Comparison of ENCODE assay signal across 38 mouse cellular contexts in the genomic region with DNA sequence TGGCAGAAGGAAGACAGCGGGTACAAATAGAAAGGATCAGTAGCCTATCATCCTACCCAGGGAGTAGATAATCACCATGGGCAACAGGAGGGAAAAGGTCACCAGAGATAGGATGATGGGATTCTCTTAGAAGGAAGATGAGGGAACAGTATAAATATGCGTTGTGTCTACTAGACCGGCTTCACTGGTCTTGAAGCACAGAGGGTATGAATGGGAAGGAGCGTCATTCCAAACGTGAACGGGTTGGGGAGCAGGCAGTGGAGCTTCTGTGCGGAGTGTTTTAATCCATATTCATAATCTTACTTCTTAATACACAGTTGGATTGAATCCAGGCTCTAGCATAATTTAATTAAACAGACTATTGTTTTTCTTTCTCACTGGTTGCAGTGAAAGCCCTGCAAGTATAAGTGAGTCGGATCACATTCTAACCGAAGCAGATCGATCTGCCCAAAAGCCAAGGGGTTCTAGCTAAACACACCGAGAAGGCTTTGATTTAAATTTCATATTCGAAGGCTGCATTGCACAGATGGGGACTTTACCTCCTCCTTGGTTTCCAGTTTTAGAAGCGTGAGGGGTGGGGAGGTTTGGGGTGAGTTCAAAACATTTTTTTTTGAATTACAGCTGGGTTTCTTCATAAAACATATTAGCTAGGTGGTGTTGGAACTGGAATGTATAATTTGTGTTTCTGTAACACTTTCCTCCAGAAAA. TPM values are rescaled to one million over a fixed set of nuclear protein-coding genes. Genes with fewer than 3 reads are reported as not detected.
DNase-seq lines count a peak whose midpoint lies in the region; ATAC-seq and TF ChIP-seq lines count a peak whose summit lies in the region.
"Had no signal": no experiment of that assay in that cellular context is flagged by ENCODE, and none has a peak within 500 bp of the region (broad histone marks: within the 10 kb centered on the region; RNA-seq: fewer than 3 reads in every experiment).

No protein-coding gene starts in this region.

- H3K4me3 ChIP-seq in midbrain, embryonic 13.5 days (replicated peaks): no peak overlapping the region
- H3K4me3 ChIP-seq in midbrain, postnatal 0 days (ENCODE audit: low read depth, low read length): no peak overlapping the region
- no peak overlapping the region for H3K4me3 ChIP-seq in forebrain, postnatal 0 days (ENCODE audit: low read depth, low read length)
- H3K4me3 ChIP-seq in intestine, embryonic 16.5 days (ENCODE audit: low read length): no peak overlapping the region
- H3K4me3 ChIP-seq: embryonic facial prominence, embryonic 12.5 days; heart, embryonic 10.5 days; heart, embryonic 15.5 days; hindbrain, embryonic 15.5 days; intestine, embryonic 15.5 days; limb, embryonic 13.5 days; lung, embryonic 15.5 days; midbrain, embryonic 12.5 days; myocyte; neural tube, embryonic 12.5 days had no signal

- H3K4me1 ChIP-seq in midbrain, embryonic 13.5 days (replicated peaks): 0 out of 2 replicates have a peak, but pooled peaks cover 4% of the 10 kb centered on the region
- H3K4me1 ChIP-seq in midbrain, postnatal 0 days (ENCODE audit: insufficient read depth, low read length): no peaks in the 10 kb centered on the region
- H3K4me1 ChIP-seq in forebrain, postnatal 0 days (ENCODE audit: insufficient read depth): no peaks in the 10 kb centered on the region; the same call in 1 of the 2 replicates
- H3K4me1 ChIP-seq in intestine, embryonic 16.5 days (ENCODE audit: control insufficient read depth, insufficient read depth, low read length): no peaks in the 10 kb centered on the region
- H3K4me1 ChIP-seq: heart, embryonic 10.5 days; heart, embryonic 15.5 days; hindbrain, embryonic 15.5 days; intestine, embryonic 15.5 days; limb, embryonic 13.5 days; lung, embryonic 15.5 days; midbrain, embryonic 12.5 days; neural tube, embryonic 12.5 days had no signal

- peak; percentile 85 for ATAC-seq in frontal cortex, adult (ENCODE audit: low TSS enrichment)
- ATAC-seq in midbrain, embryonic 13.5 days: peak; percentile 76
- ATAC-seq in midbrain, postnatal 0 days (ENCODE audit: low FRiP score): no peak
- ATAC-seq in forebrain, postnatal 0 days: peak; percentile 66
- no peak for ATAC-seq in intestine, embryonic 16.5 days
- ATAC-seq: activated CD4-positive, CD25-positive, alpha-beta regulatory T cell, adult 4 months; intestine, embryonic 15.5 days had no signal

- no peak for TF ChIP-seq POLR2A in brain, embryonic 14.5 days (IDR thresholded peaks at IDR 0.05; ENCODE audit: borderline replicate concordance, extremely low read depth, insufficient read depth, insufficient read length, poor library complexity, severe bottlenecking)

- H3K27me3 ChIP-seq in midbrain, embryonic 13.5 days: no peaks in the 10 kb centered on the region
- no peaks in the 10 kb centered on the region for H3K27me3 ChIP-seq in midbrain, postnatal 0 days (ENCODE audit: insufficient read depth, low read length)
- H3K27me3 ChIP-seq in forebrain, postnatal 0 days (ENCODE audit: insufficient read depth, low read length): no peaks in the 10 kb centered on the region
- no peaks in the 10 kb centered on the region for H3K27me3 ChIP-seq in intestine, embryonic 16.5 days (replicated peaks; ENCODE audit: control insufficient read depth, insufficient read depth, low read length)
- H3K27me3 ChIP-seq: CH12.LX; embryonic facial prominence, embryonic 12.5 days; heart, embryonic 15.5 days; hindbrain, embryonic 15.5 days; intestine, embryonic 15.5 days; limb, embryonic 13.5 days; lung, embryonic 15.5 days; midbrain, embryonic 12.5 days; neural tube, embryonic 12.5 days had no signal

- H3K4me2 ChIP-seq in midbrain, embryonic 13.5 days (replicated peaks): no peak overlapping the region
- no peak overlapping the region for H3K4me2 ChIP-seq in midbrain, postnatal 0 days (ENCODE audit: low read depth, low read length, poor library complexity, severe bottlenecking)
- H3K4me2 ChIP-seq in forebrain, postnatal 0 days (ENCODE audit: low read depth): peak overlapping the region; percentile 25
- H3K4me2 ChIP-seq in intestine, embryonic 16.5 days (ENCODE audit: low read depth, low read length): no peak overlapping the region
- H3K4me2 ChIP-seq: embryonic facial prominence, embryonic 12.5 days; heart, embryonic 15.5 days; hindbrain, embryonic 15.5 days; intestine, embryonic 15.5 days; limb, embryonic 13.5 days; liver, embryonic 11.5 days; lung, embryonic 15.5 days; midbrain, embryonic 12.5 days; neural tube, embryonic 12.5 days had no signal

- H3K36me3 ChIP-seq in midbrain, embryonic 13.5 days: no peaks in the 10 kb centered on the region
- H3K36me3 ChIP-seq in midbrain, postnatal 0 days (ENCODE audit: insufficient read depth, low read length): no peaks in the 10 kb centered on the region
- no peaks in the 10 kb centered on the region for H3K36me3 ChIP-seq in forebrain, postnatal 0 days (ENCODE audit: insufficient read depth)
- H3K36me3 ChIP-seq in intestine, embryonic 16.5 days (ENCODE audit: control insufficient read depth, insufficient read depth, low read length): no peaks in the 10 kb centered on the region
- H3K36me3 ChIP-seq: embryonic facial prominence, embryonic 12.5 days; heart, embryonic 10.5 days; heart, embryonic 15.5 days; hindbrain, embryonic 15.5 days; intestine, embryonic 15.5 days; limb, embryonic 13.5 days; lung, embryonic 15.5 days; midbrain, embryonic 12.5 days; neural tube, embryonic 12.5 days had no signal

- no peak overlapping the region for H3K9ac ChIP-seq in midbrain, embryonic 13.5 days (replicated peaks)
- no peak overlapping the region for H3K9ac ChIP-seq in midbrain, postnatal 0 days (replicated peaks; ENCODE audit: low read length, poor library complexity, severe bottlenecking)
- no peak overlapping the region for H3K9ac ChIP-seq in forebrain, postnatal 0 days
- no peak overlapping the region for H3K9ac ChIP-seq in intestine, embryonic 16.5 days (ENCODE audit: low read depth, low read length)
- H3K9ac ChIP-seq: embryonic facial prominence, embryonic 12.5 days; heart, embryonic 15.5 days; hindbrain, embryonic 15.5 days; intestine, embryonic 15.5 days; limb, embryonic 13.5 days; lung, embryonic 15.5 days; midbrain, embryonic 12.5 days; neural tube, embryonic 12.5 days had no signal

- DNase-seq in frontal cortex, postnatal 14 days (ENCODE audit: low spot score in 2 of 2): no peak
- no peak for DNase-seq in midbrain, postnatal 0 days (ENCODE audit: low spot score)
- peak; percentile 59 for DNase-seq in brain, embryonic 14.5 days (ENCODE audit: low read depth)
- peak; percentile 46 for DNase-seq in forebrain, postnatal 0 days
- DNase-seq in ovary, postnatal 36 days (ENCODE audit: low spot score): no peak
- DNase-seq: adrenal gland, adult 2 months; adrenal gland, postnatal 36 days; B cell, adult 2 months; cerebellum, adult 8-10 months; cerebellum, postnatal 36 days; embryo, embryonic 11 days; gastrocnemius, postnatal 14 days; kidney, adult 8-10 months; kidney, postnatal 4 days had no signal

- no peaks in the 10 kb centered on the region for H3K9me3 ChIP-seq in midbrain, embryonic 13.5 days
- no peaks in the 10 kb centered on the region for H3K9me3 ChIP-seq in midbrain, postnatal 0 days (ENCODE audit: low read length)
- H3K9me3 ChIP-seq in forebrain, postnatal 0 days (ENCODE audit: low read length): no peaks in the 10 kb centered on the region
- H3K9me3 ChIP-seq in intestine, embryonic 16.5 days (ENCODE audit: control insufficient read depth, low read length): no peaks in the 10 kb centered on the region
- H3K9me3 ChIP-seq: embryonic facial prominence, embryonic 12.5 days; heart, embryonic 10.5 days; heart, embryonic 15.5 days; hindbrain, embryonic 15.5 days; intestine, embryonic 15.5 days; limb, embryonic 13.5 days; lung, embryonic 15.5 days; midbrain, embryonic 12.5 days; neural tube, embryonic 12.5 days had no signal

- TF ChIP-seq CTCF in midbrain, postnatal 0 days (IDR thresholded peaks at IDR 0.05): no peak
- no peak for TF ChIP-seq CTCF in brain, embryonic 14.5 days (IDR thresholded peaks at IDR 0.05; ENCODE audit: borderline replicate concordance, extremely low read depth, insufficient read depth, insufficient read length)
- TF ChIP-seq CTCF in forebrain, postnatal 0 days (IDR thresholded peaks at IDR 0.05; ENCODE audit: low read depth): no peak

- no peak overlapping the region for H3K27ac ChIP-seq in midbrain, embryonic 13.5 days
- H3K27ac ChIP-seq in midbrain, postnatal 0 days (ENCODE audit: low read depth, low read length): no peak overlapping the region
- 0 out of 2 replicates have a peak overlapping the region, but pooled peaks have one; percentile 10 for H3K27ac ChIP-seq in forebrain, postnatal 0 days (ENCODE audit: low read depth, low read length)
- no peak overlapping the region for H3K27ac ChIP-seq in intestine, embryonic 16.5 days (ENCODE audit: low read length)
- H3K27ac ChIP-seq: embryonic facial prominence, embryonic 12.5 days; heart, embryonic 10.5 days; heart, embryonic 15.5 days; hindbrain, embryonic 15.5 days; intestine, embryonic 15.5 days; kidney, postnatal 0 days; limb, embryonic 13.5 days; lung, embryonic 15.5 days; midbrain, embryonic 12.5 days; neural tube, embryonic 12.5 days had no signal

- WGBS in midbrain, embryonic 13.5 days: 70% methylated on average over 13 of the region's 13 CpGs
- WGBS in midbrain, postnatal 0 days: 45% methylated on average over 13 of the region's 13 CpGs
- WGBS in forebrain, postnatal 0 days: 37% methylated on average over 13 of the region's 13 CpGs
- 81% methylated on average over 13 of the region's 13 CpGs for WGBS in intestine, embryonic 16.5 days

RNA-seq across cellular contexts. Expression of a gene that starts 17.1 kb away (rescaled TPM):
- polyA plus RNA-seq in midbrain, embryonic 13.5 days (2015; fragmentation: Nextera tagmentation; extraction: Ambion mirVana): 0.41 and 0.63 TPM in 2 replicates
- 1.9 and 2.8 TPM in 2 replicates for total RNA-seq in midbrain, postnatal 0 days (2014; rRNA removed)
- 0.44 and 0.80 TPM in 2 replicates for polyA plus RNA-seq in midbrain, postnatal 0 days (2015; fragmentation: Nextera tagmentation; extraction: Ambion mirVana)
- polyA plus RNA-seq in brain, embryonic 14.5 days (2012; rRNA removed): 0.74 and 0.85 TPM in 2 replicates
- total RNA-seq in forebrain, postnatal 0 days (2014; rRNA removed): 2.0 and 2.3 TPM in 2 replicates
- 0.97 and 2.6 TPM in 2 replicates for polyA plus RNA-seq in forebrain, postnatal 0 days (2015; fragmentation: Nextera tagmentation; extraction: Ambion mirVana)
- polyA plus RNA-seq in intestine, embryonic 16.5 days (2015; fragmentation: Nextera tagmentation; extraction: Ambion mirVana): not detected in 2 replicates
- total RNA-seq: adrenal gland, adult 2 months; adrenal gland, postnatal 36 days; CH12.LX; gastrocnemius, postnatal 14 days; granulocyte monocyte progenitor cell, adult 5-6 weeks; heart, postnatal 25 days; megakaryocyte progenitor cell, adult 5-6 weeks had no signal
- polyA plus RNA-seq: activated CD4-positive, CD25-positive, alpha-beta regulatory T cell, adult 4 months; adrenal gland, adult 2 months; intestine, embryonic 15.5 days; liver, embryonic 16.5 days; myocyte; small intestine, adult 2 months; stomach, embryonic 14.5 days; testis, adult 2 months had no signal

Comparison
In these comparisons a context has a peak if more than half of its experiments do, and no peak if none do; other contexts are left out.
1. ATAC-seq: peak in frontal cortex, adult (single experiment), midbrain, embryonic 13.5 days (single experiment) and forebrain, postnatal 0 days (single experiment); none in midbrain, postnatal 0 days (single experiment) and intestine, embryonic 16.5 days (single experiment).
2. DNase-seq: peak in brain, embryonic 14.5 days (single experiment) and forebrain, postnatal 0 days (single experiment); none in frontal cortex, postnatal 14 days (0 of 2), midbrain, postnatal 0 days (single experiment) and ovary, postnatal 36 days (single experiment).